Mouse (Mus musculus) E14TG2a.4 (cell line): Measurements from ENCODE around the gene Gas7.

ENCODE experiments used
- CTCF ChIP-seq: conservative IDR thresholded peaks from 2 replicates; pipeline ENCODE4 v1.5.1; 2014; ENCODE audit warnings: low read length
- NANOG ChIP-seq: IDR thresholded peaks from 2 replicates; pipeline ENCODE4 v1.6.1; 2014; ENCODE audit warnings: borderline replicate concordance, low read length, mixed read lengths

DNA sequence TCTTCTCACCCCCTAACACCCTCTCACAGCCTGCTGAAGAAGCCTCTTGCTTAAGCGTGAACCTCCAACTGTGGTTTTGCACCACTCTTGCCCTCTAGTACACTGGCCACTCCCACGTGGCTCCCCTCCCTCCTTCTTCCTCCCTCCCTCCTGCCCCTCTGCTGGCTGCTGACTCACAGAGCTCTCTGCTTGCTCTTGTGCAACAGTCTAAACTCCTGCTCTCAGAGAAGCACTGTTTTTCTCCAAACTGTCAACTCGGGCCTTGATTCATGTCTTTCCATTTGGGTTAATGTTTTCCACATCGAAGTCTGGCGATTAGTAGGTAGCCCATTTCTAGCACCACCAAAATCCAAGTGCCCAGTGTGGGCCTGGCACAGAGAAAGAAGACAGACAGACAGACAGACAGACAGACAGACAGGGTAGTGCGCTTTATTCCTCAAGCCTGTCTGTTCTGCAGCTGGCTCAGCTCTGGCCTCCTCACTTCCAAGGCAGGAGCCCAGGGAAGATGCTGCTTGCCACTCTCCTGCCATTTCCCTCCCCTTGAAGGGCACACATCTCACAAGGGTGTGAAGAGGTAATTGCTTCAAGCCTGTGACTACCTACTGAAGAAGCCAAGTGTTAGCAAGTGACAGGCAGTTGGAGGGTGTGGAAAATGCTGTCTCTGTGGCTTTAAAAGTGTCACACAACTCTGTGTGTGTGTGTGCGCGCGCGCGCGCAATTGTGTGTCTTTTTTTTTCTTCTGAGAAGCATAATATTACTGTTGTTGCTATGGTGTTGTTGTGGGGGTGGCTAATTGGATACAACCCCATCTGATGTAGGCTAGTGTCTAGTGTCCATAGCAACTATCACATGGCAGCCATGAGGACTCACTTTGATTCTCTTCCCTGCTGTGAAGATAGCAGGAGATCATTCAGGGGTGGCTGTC, 71.6 kb downstream of the Gas7 start:
- TF ChIP-seq CTCF (no peak), NANOG (no peak)
